Mouse (Mus musculus) hindlimb bud, embryonic 11.5 days (tissue): ENCODE measurements around the gene Smarcd2.
"Not testable (repeated sequence)": the region's sequence is repeated elsewhere in the genome, so short reads cannot be mapped to it uniquely, and the experiment has no call there.

Experiments used
- DNase-seq: peaks from one replicate; pipeline ENCODE4 v3.0.0-alpha.2; 2012; ENCODE audit warnings: low read depth, low spot score; ENCODE audit errors: extremely low spot score

Gene Smarcd2

GRCm38 (mm10) chr11:106249326-106249725 is 23.4 kb downstream of the Smarcd2 start:
- no peak for DNase-seq

DNA sequence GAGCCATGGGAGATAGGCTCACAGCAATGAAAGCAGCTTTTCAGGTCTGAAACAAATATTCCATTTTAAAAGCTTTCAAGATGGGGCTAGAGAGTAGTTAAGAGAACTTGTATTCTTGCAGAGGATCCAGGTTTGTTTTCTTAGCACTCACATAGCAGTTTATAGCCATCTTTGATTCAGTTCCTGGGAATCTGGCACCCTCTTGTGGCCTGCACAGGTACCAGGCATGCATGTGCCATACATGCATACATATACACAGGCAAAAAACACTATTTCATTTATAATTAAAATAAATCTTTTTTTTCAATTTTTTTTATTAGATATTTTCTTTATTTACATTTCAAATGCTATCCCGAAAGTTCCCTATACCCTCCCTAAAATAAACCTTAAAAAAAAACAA is 25.9 kb downstream of the Smarcd2 start:
- DNase-seq: no peak

- DNase-seq: not testable (repeated sequence)
These were observed 38.8 kb downstream of the Smarcd2 start for GRCm38 (mm10) chr11:106233978-106234377.

DNA sequence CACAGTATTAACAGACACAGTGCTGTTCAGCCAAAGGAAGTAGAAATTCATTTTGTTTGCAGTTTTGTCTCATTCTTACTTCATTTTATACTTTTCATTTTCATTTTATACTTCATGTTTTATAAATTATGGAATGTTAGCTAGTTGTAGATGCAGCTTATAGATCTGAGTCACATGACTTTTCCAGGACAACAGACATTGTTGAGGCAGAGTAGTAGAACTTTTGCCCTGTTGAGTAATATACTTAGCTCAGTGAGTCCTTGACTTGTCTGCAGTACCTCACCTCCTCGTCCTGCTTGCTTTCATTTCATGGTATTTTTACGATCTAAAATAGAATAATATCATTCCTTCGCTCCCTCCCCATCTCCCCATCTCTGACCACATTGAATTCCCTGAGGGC is 52.2 kb downstream of the Smarcd2 start:
- no peak for DNase-seq

- peak; percentile 83 for DNase-seq
These were observed 55.9 kb downstream of the Smarcd2 start, which contains the start of gene Ddx42 for GRCm38 (mm10) chr11:106216730-106217490. TSS of gene Ddx42 (plus strand) at chr11:106216926.

DNA sequence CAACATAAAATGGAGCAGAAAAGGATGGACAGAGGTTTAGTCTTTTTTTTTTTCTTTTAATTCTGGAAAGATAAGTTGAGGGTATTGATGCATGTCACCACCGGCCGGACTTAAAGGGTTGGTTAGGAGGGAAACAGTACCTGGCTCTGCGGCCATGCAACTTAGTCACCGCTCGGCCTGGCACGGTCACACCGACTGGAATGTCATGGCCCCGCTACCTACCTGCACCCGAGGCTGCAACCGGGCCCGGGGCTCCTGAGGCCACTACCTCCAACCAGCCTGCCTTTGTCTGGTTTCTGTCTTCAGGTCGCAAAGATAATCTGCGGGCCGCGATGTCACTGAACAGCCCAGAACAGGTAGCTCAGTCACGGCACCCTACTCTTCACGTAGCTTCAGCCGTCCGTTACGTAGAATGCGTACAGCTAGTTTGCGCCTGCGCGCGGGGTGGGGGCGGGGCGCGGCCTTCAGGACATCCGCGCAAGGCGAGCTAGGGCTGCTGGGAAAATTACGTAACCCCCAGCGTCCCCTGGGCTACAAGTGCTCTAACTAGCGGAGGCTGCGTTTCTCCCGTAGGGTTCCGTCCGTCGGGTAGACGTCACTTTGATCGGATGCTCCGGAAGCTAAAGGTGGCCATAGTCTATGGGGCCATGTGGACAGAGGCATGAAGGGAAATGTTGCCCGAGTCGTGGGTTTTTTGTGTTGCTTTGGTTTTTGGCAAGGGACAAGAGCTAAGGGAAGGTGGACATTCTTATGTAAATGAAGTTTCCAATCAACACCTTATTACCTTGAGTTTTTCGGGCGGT is 56.6 kb downstream of the Smarcd2 start, which contains the start of gene Ccdc47:
TSS of gene Ccdc47 (minus strand) at position 418 of the 803 bp plus-strand sequence.
- peak; percentile 91 for DNase-seq

- no peak for DNase-seq
These were observed 57.3 kb downstream of the Smarcd2 start for GRCm38 (mm10) chr11:106215450-106215859.

GRCm38 (mm10) chr11:106214856-106215255 is 57.9 kb downstream of the Smarcd2 start:
- DNase-seq: no peak
